Mouse (Mus musculus) layer of hippocampus, adult 2 months (tissue): ENCODE results near the gene Gpatch1. TPM values are rescaled to one million over a fixed set of nuclear protein-coding genes. Genes with fewer than 3 reads are reported as not detected.
A peak's percentile ranks its signal among the peaks of the same experiment; 100 is the strongest.
"Not testable (repeated sequence)": the region's sequence is repeated elsewhere in the genome, so short reads cannot be mapped to it uniquely, and the experiment has no call there.

Experiments
- DNase-seq, 2 experiments: peaks; one replicate each; pipeline ENCODE4 v3.0.0; 2022; ENCODE audit warnings: low spot score in 2 of 2
- H3K27ac ChIP-seq: fragments of 200-600 bp; 2 replicates; pipeline ENCODE4 v1.8.1; 2022
- H3K4me3 ChIP-seq: fragments of 200-600 bp; 2 replicates; pipeline ENCODE4 v1.8.1; 2022; ENCODE audit warnings: mild to moderate bottlenecking
- CTCF ChIP-seq: fragments of 200-600 bp; conservative IDR thresholded peaks from 2 replicates; pipeline ENCODE4 v1.8.1; 2022; ENCODE audit warnings: antibody characterized with exemption, mild to moderate bottlenecking, moderate library complexity
- total RNA-seq, 2 experiments: library from RNA; stranded (reverse); gene quantifications; 2 replicates each; pipeline ENCODE4 v1.2.3; 2021

Gpatch1 gene
- total RNA-seq, 2 experiments from 2014 or later, result 27.5 to 29.4 TPM

- Histone ChIP-seq H3K27ac (no peak overlapping the region), H3K4me3 (no peak overlapping the region)
- no peak for DNase-seq
- TF ChIP-seq CTCF, result no peak
Observed at GRCm38 (mm10) chr7:35344785-35345330, 26.6 kb upstream of the Gpatch1 start.

- no peak for TF ChIP-seq CTCF
- no peak for DNase-seq
- H3K27ac ChIP-seq, result peak overlapping the region; percentile 58
- no peak overlapping the region for H3K4me3 ChIP-seq
Observed at GRCm38 (mm10) chr7:35342498-35342897, 24.3 kb upstream of the Gpatch1 start.

- no peak for TF ChIP-seq CTCF
- Histone ChIP-seq H3K27ac (peak overlapping the region; percentile 69), H3K4me3 (no peak overlapping the region)
- DNase-seq, result no peak
Observed at GRCm38 (mm10) chr7:35341282-35341681, 23.0 kb upstream of the Gpatch1 start.

GRCm38 (mm10) chr7:35340196-35340595 is 22.0 kb upstream of the Gpatch1 start:
- Histone ChIP-seq H3K4me3 (no peak overlapping the region), H3K27ac (peak overlapping the region; percentile 69)
- peak in 1 of 2 experiments; percentile 10 for DNase-seq
- no peak for TF ChIP-seq CTCF

GRCm38 (mm10) chr7:35334527-35335452 is 16.6 kb upstream of the Gpatch1 start:
- DNase-seq, result no peak
- no peak for TF ChIP-seq CTCF
- Histone ChIP-seq H3K27ac (peak overlapping the region; percentile 64), H3K4me3 (peak overlapping the region; percentile 72)

GRCm38 (mm10) chr7:35333692-35334526 is 15.7 kb upstream of the Gpatch1 start, which contains the start of gene Rhpn2:
Gene Rhpn2 (plus strand): TSS chr7:35334170.
- peak within 1 kb of the TSS; percentile 77 for H3K27ac ChIP-seq

GRCm38 (mm10) chr7:35333231-35333651 is 15.0 kb upstream of the Gpatch1 start:
- TF ChIP-seq CTCF, result peak; percentile 56
- DNase-seq, result peak; percentile 48 to 49
- Histone ChIP-seq H3K4me3 (peak overlapping the region; percentile 72), H3K27ac (peak overlapping the region; percentile 77)

More at GRCm38 (mm10) chr7:35333692-35334526, 15.7 kb upstream of the Gpatch1 start, which contains the start of gene Rhpn2:
- peak; percentile 100 for DNase-seq
- H3K4me3 ChIP-seq, result peak within 1 kb of the TSS; percentile 72
- peak; percentile 51 for TF ChIP-seq CTCF

GRCm38 (mm10) chr7:35331590-35331989 is 13.3 kb upstream of the Gpatch1 start:
- TF ChIP-seq CTCF, result no peak
- no peak overlapping the region for H3K4me3 ChIP-seq
- no peak for DNase-seq
- H3K27ac ChIP-seq, result no peak overlapping the region

- H3K4me3 ChIP-seq, result no peak overlapping the region
- no peak for TF ChIP-seq CTCF
- DNase-seq, result no peak
- H3K27ac ChIP-seq, result no peak overlapping the region
Observed at GRCm38 (mm10) chr7:35322732-35323420, 4.6 kb upstream of the Gpatch1 start.

GRCm38 (mm10) chr7:35322161-35322560 is 3.9 kb upstream of the Gpatch1 start:
- DNase-seq, result no peak
- no peak for TF ChIP-seq CTCF
- no peak overlapping the region for H3K27ac ChIP-seq
- no peak overlapping the region for H3K4me3 ChIP-seq

GRCm38 (mm10) chr7:35319755-35320154 is 1.5 kb upstream of the Gpatch1 start:
- H3K27ac ChIP-seq, result no peak overlapping the region
- no peak overlapping the region for H3K4me3 ChIP-seq

GRCm38 (mm10) chr7:35319221-35319620 is 981 bp upstream of the Gpatch1 start:
- not testable (repeated sequence) for H3K27ac ChIP-seq, H3K4me3 ChIP-seq, DNase-seq

More at GRCm38 (mm10) chr7:35319755-35320154, 1.5 kb upstream of the Gpatch1 start:
- TF ChIP-seq CTCF, result no peak
- no peak for DNase-seq
